Mouse (Mus musculus) liver, embryonic 11.5 days (tissue): ENCODE data around the gene Sh2d4b. TPM values are rescaled to one million over a fixed set of nuclear protein-coding genes. Genes with fewer than 3 reads are reported as not detected.

Experiments
- ATAC-seq: fragments of 200-750 bp; cut with Nextera tagmentation; replicated peaks from 2 replicates; pipeline ENCODE4 v1.8.0; 2017; ENCODE audit warnings: moderate number of reproducible peaks, mild to moderate bottlenecking, moderate TSS enrichment, moderate library complexity; ENCODE audit not compliant: low FRiP score
- DNase-seq: peaks from one replicate; pipeline ENCODE4 v3.0.0-alpha.2; 2017; ENCODE audit warnings: low spot score
- H3K27ac ChIP-seq: fragments of 300-500 bp; sonication (generic); 2 replicates; pipeline ENCODE4 v1.5.1; 2014; ENCODE audit warnings: mild to moderate bottlenecking, low read depth, low read length, control low read depth
- H3K27me3 ChIP-seq: fragments of 300-500 bp; sonication (generic); replicated peaks from 2 replicates; pipeline ENCODE4 v1.6.1; 2014; ENCODE audit warnings: low read length, mixed read lengths; ENCODE audit not compliant: control insufficient read depth, insufficient read depth
- H3K36me3 ChIP-seq: fragments of 300-500 bp; sonication (generic); 2 replicates; pipeline ENCODE4 v1.6.1; 2014; ENCODE audit warnings: mild to moderate bottlenecking, low read length, moderate library complexity, mixed read lengths; ENCODE audit not compliant: control insufficient read depth, insufficient read depth
- H3K4me1 ChIP-seq: fragments of 300-500 bp; sonication (generic); replicated peaks from 2 replicates; pipeline ENCODE4 v1.6.1; 2014; ENCODE audit warnings: low read length, mixed read lengths; ENCODE audit not compliant: control insufficient read depth, insufficient read depth
- H3K4me2 ChIP-seq: fragments of 300-500 bp; sonication (generic); 2 replicates; pipeline ENCODE4 v1.6.1; 2014; ENCODE audit warnings: mild to moderate bottlenecking, control low read depth, moderate library complexity
- H3K4me3 ChIP-seq: fragments of 300-500 bp; sonication (generic); 2 replicates; pipeline ENCODE4 v1.5.1; 2014; ENCODE audit warnings: low read depth, low read length, control low read depth
- H3K9ac ChIP-seq: fragments of 300-500 bp; sonication (generic); 2 replicates; pipeline ENCODE4 v1.6.1; 2014; ENCODE audit warnings: low read depth, low read length, control low read depth
- H3K9me3 ChIP-seq: fragments of 300-500 bp; sonication (generic); 2 replicates; pipeline ENCODE4 v1.6.1; 2016; ENCODE audit warnings: low read length, inconsistent platforms, mixed read lengths; ENCODE audit not compliant: control insufficient read depth
- WGBS: fragments of 180-500 bp; shearing (Covaris S2); extraction: QIAGEN DNeasy Blood & Tissue Kit; methylation state at CpG from one replicate; pipeline ENCODE4 v1.1.7; 2014; 5-methylcytosine and 5-hydroxymethylcytosine counted together
- polyA plus RNA-seq: library from polyadenylated mRNA; unstranded; fragments of >200 nt; fragmentation: Nextera tagmentation; extraction: Ambion mirVana; gene quantifications from 2 replicates; pipeline ENCODE4 v1.2.1, GENCODE M21; 2014

Gene Sh2d4b
- 0.43 and 0.86 TPM in 2 replicates for polyA plus RNA-seq

DNA sequence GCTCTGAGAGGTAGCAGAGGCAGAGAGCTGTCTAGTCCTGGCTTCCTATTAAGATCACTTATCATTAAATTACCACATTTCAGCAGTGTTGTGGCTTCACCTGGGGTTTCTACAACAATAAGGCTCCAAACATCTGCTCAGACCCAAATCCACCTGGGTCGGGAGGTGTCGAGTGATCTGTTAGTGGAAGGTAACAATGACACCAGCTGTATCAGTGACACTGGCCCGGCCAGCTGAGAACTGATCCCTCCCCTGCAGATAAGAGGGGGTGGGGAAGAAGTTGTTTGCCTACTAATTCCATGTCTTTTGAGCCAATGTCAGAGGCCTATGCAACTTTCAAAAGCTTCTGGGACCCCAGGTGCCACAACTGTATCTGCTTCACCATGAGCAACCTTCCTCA, at the start of gene Sh2d4b:
Gene Sh2d4b, minus strand, starts transcription at position 71 of the 400 bp plus-strand sequence.
- H3K27me3 ChIP-seq: no peaks in the 10 kb centered on the region
- peaks cover 9% of the 10 kb centered on the region for H3K4me1 ChIP-seq
- WGBS: 39% methylated on average over 3 of the region's 3 CpGs
- no peaks in the 10 kb centered on the region for H3K36me3 ChIP-seq
- H3K9ac ChIP-seq: no peak within 1 kb of the TSS
- H3K4me2 ChIP-seq: no peak within 1 kb of the TSS
- H3K9me3 ChIP-seq: no peaks in the 10 kb centered on the region
- no peak within 1 kb of the TSS for H3K4me3 ChIP-seq
- ATAC-seq (no peak), DNase-seq (no peak)
- no peak within 1 kb of the TSS for H3K27ac ChIP-seq

- Histone ChIP-seq H3K9me3 (no peaks in the 10 kb centered on the region), H3K36me3 (0 out of 2 replicates have a peak, but pooled peaks cover 2% of the 10 kb centered on the region), H3K27ac (no peak overlapping the region), H3K27me3 (no peaks in the 10 kb centered on the region), H3K4me3 (no peak overlapping the region), H3K4me1 (peaks cover 17% of the 10 kb centered on the region), H3K9ac (no peak overlapping the region), H3K4me2 (no peak overlapping the region)
- WGBS: 84% methylated on average over 2 of the region's 2 CpGs
- ATAC-seq (no peak), DNase-seq (no peak)
Measured at GRCm38 (mm10) chr14:40942429-40942828, 49.4 kb upstream of the Sh2d4b start.

GRCm38 (mm10) chr14:40938380-40938987, 45.4 kb upstream of the Sh2d4b start:
- Histone ChIP-seq H3K27me3 (no peaks in the 10 kb centered on the region), H3K4me3 (no peak overlapping the region), H3K9me3 (no peaks in the 10 kb centered on the region), H3K36me3 (no peaks in the 10 kb centered on the region), H3K4me2 (no peak overlapping the region), H3K4me1 (peaks cover 38% of the 10 kb centered on the region), H3K27ac (no peak overlapping the region), H3K9ac (no peak overlapping the region)
- no peak for DNase-seq
- ATAC-seq: no peak
- 91% methylated on average over 11 of the region's 11 CpGs for WGBS

- Histone ChIP-seq H3K27me3 (no peaks in the 10 kb centered on the region), H3K36me3 (no peaks in the 10 kb centered on the region), H3K9ac (no peak overlapping the region), H3K9me3 (no peaks in the 10 kb centered on the region), H3K4me1 (peaks cover 40% of the 10 kb centered on the region), H3K27ac (no peak overlapping the region), H3K4me3 (no peak overlapping the region), H3K4me2 (no peak overlapping the region)
- DNase-seq (no peak), ATAC-seq (no peak)
- 53% methylated on average over 4 of the region's 4 CpGs for WGBS
Measured at GRCm38 (mm10) chr14:40937052-40937451, 44.0 kb upstream of the Sh2d4b start.

GRCm38 (mm10) chr14:40935481-40935880, 42.4 kb upstream of the Sh2d4b start:
- peak overlapping the region; percentile 38; the same call in 1 of the 2 replicates for H3K27ac ChIP-seq
- DNase-seq (no peak), ATAC-seq (peak; percentile 55)
- H3K4me2 ChIP-seq: no peak overlapping the region
- 69% methylated on average over 1 of the region's 1 CpGs for WGBS
- H3K4me1 ChIP-seq: peaks cover 41% of the 10 kb centered on the region
- no peaks in the 10 kb centered on the region for H3K36me3 ChIP-seq
- H3K9ac ChIP-seq: no peak overlapping the region
- H3K27me3 ChIP-seq: no peaks in the 10 kb centered on the region
- H3K4me3 ChIP-seq: no peak overlapping the region
- H3K9me3 ChIP-seq: no peaks in the 10 kb centered on the region

- Histone ChIP-seq H3K9me3 (no peaks in the 10 kb centered on the region), H3K27ac (no peak overlapping the region), H3K27me3 (no peaks in the 10 kb centered on the region), H3K4me1 (peaks cover 44% of the 10 kb centered on the region), H3K4me2 (no peak overlapping the region), H3K9ac (no peak overlapping the region), H3K36me3 (no peaks in the 10 kb centered on the region), H3K4me3 (no peak overlapping the region)
- DNase-seq (no peak), ATAC-seq (no peak)
- WGBS: 49% methylated on average over 2 of the region's 2 CpGs
Measured at GRCm38 (mm10) chr14:40935054-40935453, 42.0 kb upstream of the Sh2d4b start.

GRCm38 (mm10) chr14:40933328-40933727, 40.3 kb upstream of the Sh2d4b start:
- ATAC-seq: no peak; the same call in 1 of the 2 replicates
- Histone ChIP-seq H3K9ac (no peak overlapping the region), H3K4me1 (peaks cover 52% of the 10 kb centered on the region), H3K4me2 (no peak overlapping the region), H3K27ac (no peak overlapping the region), H3K4me3 (no peak overlapping the region), H3K27me3 (no peaks in the 10 kb centered on the region), H3K9me3 (no peaks in the 10 kb centered on the region), H3K36me3 (no peaks in the 10 kb centered on the region)
- no peak for DNase-seq
- 53% methylated on average over 7 of the region's 7 CpGs for WGBS

- no peaks in the 10 kb centered on the region for H3K9me3 ChIP-seq
- WGBS: 84% methylated on average over 9 of the region's 9 CpGs
- ATAC-seq: no peak
- no peak for DNase-seq
- no peak overlapping the region for H3K9ac ChIP-seq
- peaks cover 3% of the 10 kb centered on the region; the same call in 1 of the 2 replicates for H3K36me3 ChIP-seq
- no peak overlapping the region for H3K4me3 ChIP-seq
- H3K27ac ChIP-seq: no peak overlapping the region
- peaks cover 63% of the 10 kb centered on the region for H3K4me1 ChIP-seq
- no peaks in the 10 kb centered on the region for H3K27me3 ChIP-seq
- no peak overlapping the region for H3K4me2 ChIP-seq
Measured at GRCm38 (mm10) chr14:40932225-40932624, 39.2 kb upstream of the Sh2d4b start.
